Mouse (Mus musculus) forebrain, embryonic 11.5 days (tissue): ENCODE data around the gene Nrgn. TPM values are rescaled to one million over a fixed set of nuclear protein-coding genes. Genes with fewer than 3 reads are reported as not detected.
A peak's percentile ranks its signal among the peaks of the same experiment; 100 is the strongest.

Experiments used
- ATAC-seq: fragments of 200-750 bp; cut with Nextera tagmentation; replicated peaks from 2 replicates; pipeline ENCODE4 v1.8.0; 2017; ENCODE audit warnings: moderate TSS enrichment; ENCODE audit not compliant: low FRiP score
- DNase-seq: peaks from one replicate; pipeline ENCODE4 v3.0.0-alpha.2; 2017; ENCODE audit warnings: low spot score
- H3K27ac ChIP-seq: fragments of 300-500 bp; sonication (generic); 2 replicates; pipeline ENCODE4 v1.5.1; 2014; ENCODE audit warnings: low read depth, low read length
- H3K27me3 ChIP-seq: fragments of 300-500 bp; sonication (generic); 2 replicates; pipeline ENCODE4 v1.6.1; 2014; ENCODE audit warnings: mild to moderate bottlenecking, low read length, mixed read lengths; ENCODE audit not compliant: control insufficient read depth, insufficient read depth
- H3K36me3 ChIP-seq: fragments of 300-500 bp; sonication (generic); 2 replicates; pipeline ENCODE4 v1.6.1; 2014; ENCODE audit warnings: mild to moderate bottlenecking, low read length, moderate library complexity, mixed read lengths; ENCODE audit not compliant: control insufficient read depth, insufficient read depth
- H3K4me1 ChIP-seq: fragments of 300-500 bp; sonication (generic); replicated peaks from 2 replicates; pipeline ENCODE4 v1.6.1; 2014; ENCODE audit warnings: low read length, mixed read lengths; ENCODE audit not compliant: control insufficient read depth, insufficient read depth
- H3K4me2 ChIP-seq: fragments of 300-500 bp; sonication (generic); 2 replicates; pipeline ENCODE4 v1.6.1; 2014; ENCODE audit warnings: low read depth, mild to moderate bottlenecking, low read length, moderate library complexity, mixed read lengths; ENCODE audit not compliant: severe bottlenecking
- H3K4me3 ChIP-seq: fragments of 300-500 bp; sonication (generic); 2 replicates; pipeline ENCODE4 v1.5.1; 2014; ENCODE audit warnings: low read depth, low read length
- H3K9ac ChIP-seq: fragments of 300-500 bp; sonication (generic); 2 replicates; pipeline ENCODE4 v1.6.1; 2014; ENCODE audit warnings: low read length
- H3K9me3 ChIP-seq: fragments of 300-500 bp; sonication (generic); 2 replicates; pipeline ENCODE4 v1.6.1; 2016; ENCODE audit warnings: low read length, mixed read lengths; ENCODE audit not compliant: control insufficient read depth
- WGBS: fragments of 180-500 bp; shearing (Covaris S2); extraction: QIAGEN DNeasy Blood & Tissue Kit; methylation state at CpG from one replicate; pipeline ENCODE4 v1.1.7; 2014; 5-methylcytosine and 5-hydroxymethylcytosine counted together
- polyA plus RNA-seq: library from polyadenylated mRNA; unstranded; fragments of >200 nt; fragmentation: Nextera tagmentation; extraction: Ambion mirVana; gene quantifications from 2 replicates; pipeline ENCODE4 v1.2.1, GENCODE M21; 2014

The Nrgn gene
- polyA plus RNA-seq, 1 experiment from 2014 or later: 3.4 TPM

- WGBS: 94% methylated on average over 2 of the region's 2 CpGs
- Histone ChIP-seq H3K9me3 (no peaks in the 10 kb centered on the region), H3K4me3 (no peak overlapping the region), H3K27me3 (no peaks in the 10 kb centered on the region), H3K4me1 (no peaks in the 10 kb centered on the region), H3K36me3 (no peaks in the 10 kb centered on the region), H3K27ac (no peak overlapping the region), H3K9ac (no peak overlapping the region), H3K4me2 (no peak overlapping the region)
- ATAC-seq: no peak
- no peak for DNase-seq
Measured at GRCm38 (mm10) chr9:37567019-37567418, 14.3 kb upstream of the Nrgn start.

GRCm38 (mm10) chr9:37563805-37564204 lies 11.1 kb upstream of the Nrgn start:
- Histone ChIP-seq H3K4me3 (no peak overlapping the region), H3K27ac (no peak overlapping the region), H3K27me3 (no peaks in the 10 kb centered on the region), H3K9ac (no peak overlapping the region), H3K9me3 (no peaks in the 10 kb centered on the region), H3K36me3 (no peaks in the 10 kb centered on the region), H3K4me1 (no peaks in the 10 kb centered on the region), H3K4me2 (no peak overlapping the region)
- 50% methylated on average over 1 of the region's 1 CpGs for WGBS
- DNase-seq: no peak
- ATAC-seq: no peak

- DNase-seq (no peak), ATAC-seq (no peak)
- Histone ChIP-seq H3K4me3 (no peak overlapping the region), H3K4me2 (no peak overlapping the region), H3K9ac (no peak overlapping the region), H3K27ac (no peak overlapping the region), H3K36me3 (no peaks in the 10 kb centered on the region), H3K9me3 (no peaks in the 10 kb centered on the region), H3K4me1 (no peaks in the 10 kb centered on the region), H3K27me3 (no peaks in the 10 kb centered on the region)
- WGBS: 90% methylated on average over 2 of the region's 2 CpGs
Measured at GRCm38 (mm10) chr9:37560617-37561016, 7.9 kb upstream of the Nrgn start.

- Histone ChIP-seq H3K27ac (no peak overlapping the region), H3K9ac (no peak overlapping the region), H3K36me3 (no peaks in the 10 kb centered on the region), H3K9me3 (no peaks in the 10 kb centered on the region), H3K27me3 (peaks cover 17% of the 10 kb centered on the region), H3K4me1 (peaks cover 13% of the 10 kb centered on the region), H3K4me3 (no peak overlapping the region), H3K4me2 (no peak overlapping the region)
- DNase-seq (no peak), ATAC-seq (no peak)
- 76% methylated on average over 3 of the region's 3 CpGs for WGBS
Measured at GRCm38 (mm10) chr9:37556366-37556765, 3.7 kb upstream of the Nrgn start.

GRCm38 (mm10) chr9:37554838-37555748 lies 2.4 kb upstream of the Nrgn start, which contains the start of gene Siae:
Gene Siae, plus strand, starts transcription at chr9:37555698.
- Histone ChIP-seq H3K4me2 (no peak within 1 kb of the TSS), H3K4me1 (peaks cover 13% of the 10 kb centered on the region), H3K27ac (no peak within 1 kb of the TSS), H3K36me3 (no peaks in the 10 kb centered on the region), H3K9ac (no peak within 1 kb of the TSS; the same call in 1 of the 2 replicates), H3K4me3 (no peak within 1 kb of the TSS), H3K27me3 (peaks cover 28% of the 10 kb centered on the region), H3K9me3 (no peaks in the 10 kb centered on the region)
- ATAC-seq (no peak), DNase-seq (no peak)
- 25% methylated on average over 7 of the region's 7 CpGs for WGBS

- Histone ChIP-seq H3K27me3 (peaks cover 33% of the 10 kb centered on the region), H3K36me3 (no peaks in the 10 kb centered on the region), H3K4me2 (no peak overlapping the region), H3K4me1 (peaks cover 13% of the 10 kb centered on the region), H3K9ac (no peak overlapping the region), H3K4me3 (no peak overlapping the region), H3K27ac (no peak overlapping the region), H3K9me3 (no peaks in the 10 kb centered on the region)
- DNase-seq (no peak), ATAC-seq (no peak)
- 90% methylated on average over 1 of the region's 1 CpGs for WGBS
Measured at GRCm38 (mm10) chr9:37554279-37554678, 1.6 kb upstream of the Nrgn start.

GRCm38 (mm10) chr9:37551751-37552531 lies 763 bp downstream of the Nrgn start:
- no peaks in the 10 kb centered on the region for H3K9me3 ChIP-seq
- H3K4me2 ChIP-seq: peak overlapping the region; percentile 97
- 2% methylated on average over 23 of the region's 23 CpGs for WGBS
- DNase-seq: no peak
- H3K27me3 ChIP-seq: peaks cover 34% of the 10 kb centered on the region
- no peaks in the 10 kb centered on the region for H3K36me3 ChIP-seq
- H3K27ac ChIP-seq: no peak overlapping the region
- peak; percentile 10 for ATAC-seq
- H3K9ac ChIP-seq: peak overlapping the region; percentile 49
- H3K4me3 ChIP-seq: peak overlapping the region; percentile 33
- peaks cover 13% of the 10 kb centered on the region for H3K4me1 ChIP-seq

GRCm38 (mm10) chr9:37550435-37550834 lies 2.3 kb downstream of the Nrgn start:
- Histone ChIP-seq H3K9me3 (no peaks in the 10 kb centered on the region), H3K27ac (no peak overlapping the region), H3K36me3 (no peaks in the 10 kb centered on the region), H3K4me1 (peaks cover 13% of the 10 kb centered on the region), H3K4me3 (no peak overlapping the region), H3K27me3 (peaks cover 43% of the 10 kb centered on the region), H3K9ac (no peak overlapping the region), H3K4me2 (no peak overlapping the region)
- no peak for ATAC-seq
- DNase-seq: no peak
- WGBS: 73% methylated on average over 1 of the region's 1 CpGs
